Mouse (Mus musculus) kidney, adult 2 months (tissue): Measurements from ENCODE around the gene Top3a. TPM values are rescaled to one million over a fixed set of nuclear protein-coding genes. Genes with fewer than 3 reads are reported as not detected.
A peak's percentile ranks its signal among the peaks of the same experiment; 100 is the strongest.

ENCODE experiments used
- DNase-seq: peaks from one replicate; pipeline ENCODE4 v3.0.0; 2021
- H3K27ac ChIP-seq: fragments of 200-500 bp; 2 replicates; pipeline ENCODE4 v1.5.1; 2012; ENCODE audit warnings: low read depth, low read length, control low read depth, inconsistent platforms; ENCODE audit not compliant: insufficient read depth
- H3K27me3 ChIP-seq: fragments of 200-500 bp; replicated peaks from 2 replicates; pipeline ENCODE4 v1.6.1; 2012; ENCODE audit warnings: mild to moderate bottlenecking, moderate library complexity, low read length, inconsistent platforms; ENCODE audit not compliant: control insufficient read depth, insufficient read depth
- H3K36me3 ChIP-seq: fragments of 200-500 bp; 2 replicates; pipeline ENCODE4 v1.6.1; 2012; ENCODE audit warnings: mild to moderate bottlenecking, moderate library complexity, low read length, inconsistent platforms; ENCODE audit not compliant: control insufficient read depth, insufficient read depth
- H3K4me1 ChIP-seq: fragments of 200-500 bp; 2 replicates; pipeline ENCODE4 v1.6.1; 2011; ENCODE audit warnings: low read length; ENCODE audit not compliant: control insufficient read depth, insufficient read depth
- H3K4me3 ChIP-seq: fragments of 200-500 bp; 2 replicates; pipeline ENCODE4 v1.5.1; 2011; ENCODE audit warnings: mild to moderate bottlenecking, low read depth, low read length, control low read depth; ENCODE audit not compliant: insufficient read depth
- CTCF ChIP-seq: fragments of 200-500 bp; conservative IDR thresholded peaks from 2 replicates; pipeline ENCODE4 v1.5.1; 2011; ENCODE audit warnings: low read depth, mild to moderate bottlenecking, control low read depth, low read length, moderate library complexity, mixed read lengths; ENCODE audit not compliant: insufficient read depth, insufficient read length
- POLR2A ChIP-seq: fragments of 200-500 bp; IDR thresholded peaks from one replicate; pipeline ENCODE4 v1.6.1; 2011; ENCODE audit warnings: low read depth, low read length, control low read depth
- WGBS: fragments of 180-500 bp; shearing (Covaris S2); methylation state at CpG from one replicate; pipeline ENCODE4 v1.1.7; 2018; 5-methylcytosine and 5-hydroxymethylcytosine counted together
- polyA plus RNA-seq: library from polyadenylated mRNA; depleted of rRNA; stranded (reverse); fragments of >200 nt; gene quantifications from 2 replicates; pipeline ENCODE4 v1.2.3, GENCODE M21; 2012

Gene Top3a
- polyA plus RNA-seq, 1 experiment: 5.8 TPM

- H3K27ac ChIP-seq: peak overlapping the region; percentile 95
- 14% methylated on average over 14 of the region's 14 CpGs for WGBS
- TF ChIP-seq POLR2A (no peak), CTCF (no peak)
- H3K27me3 ChIP-seq: no peaks in the 10 kb centered on the region
- H3K4me1 ChIP-seq: peaks cover 23% of the 10 kb centered on the region
- DNase-seq: peak; percentile 90
- no peaks in the 10 kb centered on the region for H3K36me3 ChIP-seq
- H3K4me3 ChIP-seq: peak overlapping the region; percentile 63
Measured at GRCm38 (mm10) chr11:60810046-60810965, 33.1 kb upstream of the Top3a start.

- TF ChIP-seq CTCF (no peak), POLR2A (no peak)
- peaks cover 23% of the 10 kb centered on the region for H3K4me1 ChIP-seq
- no peaks in the 10 kb centered on the region for H3K27me3 ChIP-seq
- 39% methylated on average over 1 of the region's 1 CpGs for WGBS
- peak; percentile 75 for DNase-seq
- H3K4me3 ChIP-seq: peak overlapping the region; percentile 28; the same call in 1 of the 2 replicates
- H3K27ac ChIP-seq: peak overlapping the region; percentile 95
- no peaks in the 10 kb centered on the region for H3K36me3 ChIP-seq
Measured at GRCm38 (mm10) chr11:60809546-60809945, 32.4 kb upstream of the Top3a start.

GRCm38 (mm10) chr11:60808286-60809070, 31.3 kb upstream of the Top3a start:
- Histone ChIP-seq H3K36me3 (no peaks in the 10 kb centered on the region; the same call in 1 of the 2 replicates), H3K27me3 (no peaks in the 10 kb centered on the region), H3K4me1 (peaks cover 23% of the 10 kb centered on the region), H3K4me3 (0 out of 2 replicates have a peak overlapping the region, but pooled peaks have one; percentile 14), H3K27ac (peak overlapping the region; percentile 95)
- peak; percentile 86 for DNase-seq
- WGBS: 34% methylated on average over 4 of the region's 4 CpGs
- TF ChIP-seq CTCF (no peak), POLR2A (no peak)

- Histone ChIP-seq H3K36me3 (no peaks in the 10 kb centered on the region; the same call in 1 of the 2 replicates), H3K27me3 (no peaks in the 10 kb centered on the region), H3K4me3 (no peak overlapping the region), H3K4me1 (0 out of 2 replicates have a peak, but pooled peaks cover 1% of the 10 kb centered on the region), H3K27ac (no peak overlapping the region)
- WGBS: 92% methylated on average over 1 of the region's 1 CpGs
- DNase-seq: no peak
- TF ChIP-seq POLR2A (no peak), CTCF (no peak)
Measured at GRCm38 (mm10) chr11:60800892-60801291, 23.7 kb upstream of the Top3a start.

- no peaks in the 10 kb centered on the region for H3K4me1 ChIP-seq
- H3K36me3 ChIP-seq: no peaks in the 10 kb centered on the region; the same call in 1 of the 2 replicates
- no peak overlapping the region for H3K4me3 ChIP-seq
- WGBS: 81% methylated on average over 4 of the region's 4 CpGs
- DNase-seq: no peak
- no peak overlapping the region for H3K27ac ChIP-seq
- TF ChIP-seq CTCF (no peak), POLR2A (no peak)
- H3K27me3 ChIP-seq: no peaks in the 10 kb centered on the region
Measured at GRCm38 (mm10) chr11:60799977-60800376, 22.8 kb upstream of the Top3a start.

- Histone ChIP-seq H3K36me3 (peaks cover 1% of the 10 kb centered on the region; the same call in 1 of the 2 replicates), H3K27ac (no peak overlapping the region), H3K4me3 (no peak overlapping the region), H3K27me3 (no peaks in the 10 kb centered on the region), H3K4me1 (no peaks in the 10 kb centered on the region)
- DNase-seq: no peak
- TF ChIP-seq CTCF: no peak
- WGBS: 72% methylated on average over 11 of the region's 11 CpGs
Measured at GRCm38 (mm10) chr11:60796342-60796741, 19.2 kb upstream of the Top3a start.
